In the genomic region with DNA sequence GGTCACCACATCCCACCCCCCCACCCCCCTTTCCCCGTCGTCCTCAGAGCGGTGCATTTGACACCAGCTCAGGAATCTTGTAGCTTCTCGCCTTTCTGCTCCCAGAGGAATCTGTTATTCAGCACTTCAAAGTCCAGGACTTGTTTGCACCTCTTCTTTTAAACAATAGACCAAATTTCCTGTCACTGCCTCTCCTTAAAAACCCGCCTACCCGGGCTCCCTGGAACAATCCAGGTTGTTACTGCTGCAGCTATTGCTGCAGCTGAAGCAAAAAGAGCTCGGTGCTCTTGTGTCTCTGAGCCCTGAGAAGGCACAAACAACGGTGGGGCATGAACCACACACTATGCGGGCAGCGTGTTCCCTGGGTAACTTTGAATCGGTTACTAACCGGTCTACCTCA, we compare ENCODE assay signal across 12 mouse cellular contexts. TPM values are rescaled to one million over a fixed set of nuclear protein-coding genes. Genes with fewer than 3 reads are reported as not detected.
DNase-seq lines count a peak whose midpoint lies in the region; ATAC-seq and TF ChIP-seq lines count a peak whose summit lies in the region.
"Had no signal": no experiment of that assay in that cellular context is flagged by ENCODE, and none has a peak within 500 bp of the region (broad histone marks: within the 10 kb centered on the region; RNA-seq: fewer than 3 reads in every experiment).

No protein-coding gene starts in this region.

- intact Hi-C loops in left cerebral cortex, adult 2 months (cut with DNase I): no loop called here

- peak overlapping the region; percentile 67 for H3K27ac ChIP-seq in kidney, embryonic 16.5 days (ENCODE audit: low read length)
- H3K27ac ChIP-seq in kidney, adult 2 months (ENCODE audit: insufficient read depth, low read depth, low read length): no peak overlapping the region
- no peak overlapping the region for H3K27ac ChIP-seq in embryonic facial prominence, embryonic 15.5 days (replicated peaks)
- no peak overlapping the region for H3K27ac ChIP-seq in left cerebral cortex, adult 2 months
- H3K27ac ChIP-seq: limb, embryonic 15.5 days had no signal

- ATAC-seq in kidney, embryonic 16.5 days (ENCODE audit: low FRiP score, low TSS enrichment): peak; percentile 20; the same call in 1 of the 2 replicates
- ATAC-seq in embryonic facial prominence, embryonic 15.5 days (ENCODE audit: insufficient number of reproducible peaks, low FRiP score, low TSS enrichment, low read depth): no peak

- peak overlapping the region; percentile 39 for H3K4me3 ChIP-seq in kidney, embryonic 16.5 days (ENCODE audit: low read length)
- no peak overlapping the region for H3K4me3 ChIP-seq in kidney, adult 2 months (ENCODE audit: insufficient read depth, low read depth, low read length)
- H3K4me3 ChIP-seq in embryonic facial prominence, embryonic 15.5 days (replicated peaks): no peak overlapping the region
- no peak overlapping the region for H3K4me3 ChIP-seq in left cerebral cortex, adult 2 months
- H3K4me3 ChIP-seq: limb, embryonic 15.5 days had no signal

- 0 out of 2 replicates have a peak, but pooled peaks cover 3% of the 10 kb centered on the region for H3K27me3 ChIP-seq in kidney, embryonic 16.5 days (ENCODE audit: insufficient read depth, low read length)
- H3K27me3 ChIP-seq in kidney, adult 2 months (replicated peaks; ENCODE audit: control insufficient read depth, insufficient read depth, low read length): no peaks in the 10 kb centered on the region; the same call in 1 of the 2 replicates
- peaks cover 54% of the 10 kb centered on the region for H3K27me3 ChIP-seq in embryonic facial prominence, embryonic 15.5 days

- DNase-seq in embryo, embryonic 10.5 days (ENCODE audit: low spot score): peak; percentile 22
- no peak for DNase-seq in embryo, embryonic 9.5 days (ENCODE audit: extremely low spot score)
- no peak for DNase-seq in kidney, adult 2 months
- DNase-seq in mesoderm, embryonic 11.5 days (ENCODE audit: low read depth, low spot score): peak; percentile 38
- no peak for DNase-seq in retina, embryonic 14.5 days (ENCODE audit: low spot score)
- no peak for DNase-seq in left cerebral cortex, adult 2 months (ENCODE audit: extremely low spot score in 1 of 2, low spot score in 2 of 2)
- DNase-seq: adrenal gland, postnatal 10 days; cerebellum, adult 11-12 months; kidney, postnatal 25 days had no signal

- peak overlapping the region; percentile 39; the same call in 1 of the 2 replicates for H3K9ac ChIP-seq in kidney, embryonic 16.5 days (replicated peaks; ENCODE audit: low read length)
- no peak overlapping the region for H3K9ac ChIP-seq in embryonic facial prominence, embryonic 15.5 days
- H3K9ac ChIP-seq: limb, embryonic 15.5 days had no signal

- H3K4me1 ChIP-seq in kidney, embryonic 16.5 days (ENCODE audit: insufficient read depth, low read length): peaks cover 36% of the 10 kb centered on the region
- peaks cover 10% of the 10 kb centered on the region for H3K4me1 ChIP-seq in kidney, adult 2 months (ENCODE audit: control insufficient read depth, insufficient read depth, low read length)
- peaks cover 10% of the 10 kb centered on the region for H3K4me1 ChIP-seq in embryonic facial prominence, embryonic 15.5 days

- no peak for TF ChIP-seq POLR2A in kidney, adult 2 months (IDR thresholded peaks at IDR 0.05; ENCODE audit: low read depth, low read length)

- H3K36me3 ChIP-seq in kidney, embryonic 16.5 days (ENCODE audit: insufficient read depth, low read length): no peaks in the 10 kb centered on the region
- no peaks in the 10 kb centered on the region for H3K36me3 ChIP-seq in kidney, adult 2 months (ENCODE audit: control insufficient read depth, insufficient read depth, low read length)
- H3K36me3 ChIP-seq in embryonic facial prominence, embryonic 15.5 days: no peaks in the 10 kb centered on the region
- H3K36me3 ChIP-seq: limb, embryonic 15.5 days had no signal

- peak overlapping the region; percentile 53 for H3K4me2 ChIP-seq in kidney, embryonic 16.5 days (replicated peaks; ENCODE audit: low read depth, low read length)
- 0 out of 2 replicates have a peak overlapping the region, but pooled peaks have one; percentile 19 for H3K4me2 ChIP-seq in embryonic facial prominence, embryonic 15.5 days (replicated peaks)

- no peaks in the 10 kb centered on the region; the same call in 1 of the 2 replicates for H3K9me3 ChIP-seq in kidney, embryonic 16.5 days (ENCODE audit: low read length)
- H3K9me3 ChIP-seq in embryonic facial prominence, embryonic 15.5 days (replicated peaks): no peaks in the 10 kb centered on the region

- 2% methylated on average over 12 of the region's 12 CpGs for WGBS in kidney, embryonic 16.5 days
- WGBS in kidney, adult 2 months: 14% methylated on average over 12 of the region's 12 CpGs
- 9% methylated on average over 12 of the region's 12 CpGs for WGBS in embryonic facial prominence, embryonic 15.5 days

- no peak for TF ChIP-seq CTCF in kidney, adult 2 months (conservative IDR thresholded peaks at IDR 0.05; ENCODE audit: insufficient read depth, insufficient read length, low read depth, low read length)
- TF ChIP-seq CTCF in left cerebral cortex, adult 2 months (IDR thresholded peaks at IDR 0.05): no peak

RNA-seq across cellular contexts. Expression of gene Cux1, which starts 14.9 kb away (rescaled TPM):
- 110 and 123 TPM in 2 replicates for polyA plus RNA-seq in kidney, embryonic 16.5 days (2015; fragmentation: Nextera tagmentation; extraction: Ambion mirVana)
- polyA plus RNA-seq in kidney, adult 2 months (2012; rRNA removed): 126 and 136 TPM in 2 replicates
- 72.7 and 78.0 TPM in 2 replicates for polyA plus RNA-seq in embryonic facial prominence, embryonic 15.5 days (2015; fragmentation: Nextera tagmentation; extraction: Ambion mirVana)
- total RNA-seq in left cerebral cortex, adult 2 months (2021): 100 to 1,000 TPM; 107 to 117 TPM

Comparison
In these comparisons a context has a peak if more than half of its experiments do, and no peak if none do; other contexts are left out.
1. DNase-seq: peak in embryo, embryonic 10.5 days (single experiment) and mesoderm, embryonic 11.5 days (single experiment); none in embryo, embryonic 9.5 days (single experiment), kidney, adult 2 months (single experiment), retina, embryonic 14.5 days (single experiment) and left cerebral cortex, adult 2 months (0 of 2).